In the genomic region with DNA sequence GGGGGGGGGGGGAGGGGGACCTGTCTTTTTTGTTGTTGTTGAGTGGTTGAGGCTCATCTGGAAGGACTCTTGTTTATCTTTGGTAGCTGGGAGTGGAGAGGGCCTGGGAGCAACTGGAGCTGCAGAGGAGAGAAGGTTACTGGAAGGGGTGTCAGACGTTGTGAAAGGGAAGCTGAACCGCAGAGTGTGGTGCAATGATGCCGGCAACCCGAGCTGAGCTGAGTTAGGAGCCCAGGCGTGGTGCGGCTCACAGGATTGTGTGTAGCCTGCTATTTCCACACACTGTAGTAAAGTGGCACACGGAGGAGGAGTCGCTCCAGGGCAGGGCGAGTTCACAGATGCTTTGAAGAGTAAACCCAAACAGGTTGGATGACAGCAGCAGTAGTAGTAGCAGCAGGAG, we compare ENCODE assay signal across 11 mouse cellular contexts. TPM values are rescaled to one million over a fixed set of nuclear protein-coding genes. Genes with fewer than 3 reads are reported as not detected.
DNase-seq lines count a peak whose midpoint lies in the region; ATAC-seq and TF ChIP-seq lines count a peak whose summit lies in the region.
"Had no signal": no experiment of that assay in that cellular context is flagged by ENCODE, and none has a peak within 500 bp of the region (broad histone marks: within the 10 kb centered on the region; RNA-seq: fewer than 3 reads in every experiment).

No protein-coding gene starts in this region.

- no peak for TF ChIP-seq CTCF in intestine, postnatal 0 days (IDR thresholded peaks at IDR 0.05; ENCODE audit: low read depth)

- no peak overlapping the region for H3K27ac ChIP-seq in intestine, embryonic 15.5 days
- H3K27ac ChIP-seq in intestine, postnatal 0 days (ENCODE audit: low read depth, low read length), result no peak overlapping the region
- H3K27ac ChIP-seq in midbrain, embryonic 10.5 days (replicated peaks), result no peak overlapping the region
- H3K27ac ChIP-seq: macrophage had no signal

- H3K4me2 ChIP-seq in intestine, embryonic 15.5 days (replicated peaks), result 0 out of 2 replicates have a peak overlapping the region, but pooled peaks have one; percentile 11
- H3K4me2 ChIP-seq in intestine, postnatal 0 days (replicated peaks; ENCODE audit: low read depth), result no peak overlapping the region

- no peak overlapping the region for H3K4me3 ChIP-seq in intestine, embryonic 15.5 days (replicated peaks)
- no peak overlapping the region for H3K4me3 ChIP-seq in intestine, postnatal 0 days (ENCODE audit: low read depth, low read length)
- no peak overlapping the region for H3K4me3 ChIP-seq in midbrain, embryonic 10.5 days

- no peaks in the 10 kb centered on the region for H3K9me3 ChIP-seq in intestine, embryonic 15.5 days
- no peaks in the 10 kb centered on the region for H3K9me3 ChIP-seq in intestine, postnatal 0 days (ENCODE audit: control insufficient read depth)
- H3K9me3 ChIP-seq in midbrain, embryonic 10.5 days (replicated peaks), result no peaks in the 10 kb centered on the region

- H3K36me3 ChIP-seq in intestine, embryonic 15.5 days, result no peaks in the 10 kb centered on the region
- no peaks in the 10 kb centered on the region for H3K36me3 ChIP-seq in intestine, postnatal 0 days (ENCODE audit: control insufficient read depth, insufficient read depth)
- H3K36me3 ChIP-seq in midbrain, embryonic 10.5 days, result no peaks in the 10 kb centered on the region

- ATAC-seq in intestine, embryonic 15.5 days, result no peak
- no peak for ATAC-seq in intestine, postnatal 0 days
- no peak for ATAC-seq in erythroblast, adult 5-6 weeks (replicated peaks; ENCODE audit: low FRiP score, poor library complexity, severe bottlenecking)

- no peaks in the 10 kb centered on the region for H3K4me1 ChIP-seq in intestine, embryonic 15.5 days (replicated peaks)
- H3K4me1 ChIP-seq in intestine, postnatal 0 days (replicated peaks; ENCODE audit: control insufficient read depth, insufficient read depth, low read length), result no peaks in the 10 kb centered on the region
- H3K4me1 ChIP-seq in midbrain, embryonic 10.5 days, result peaks cover 4% of the 10 kb centered on the region; the same call in 1 of the 2 replicates

- peak; percentile 2 for DNase-seq in adipocyte (ENCODE audit: low spot score)
- peak; percentile 85 for DNase-seq in gastrocnemius, adult 18-20 months (ENCODE audit: low spot score)
- DNase-seq in lung, postnatal 10 days, result peak; percentile 68
- no peak for DNase-seq in midbrain, embryonic 10.5 days (ENCODE audit: low spot score)
- DNase-seq in layer of hippocampus, adult 9-10 months (ENCODE audit: low spot score), result no peak
- DNase-seq: heart, postnatal 10 days had no signal

- no peaks in the 10 kb centered on the region for H3K27me3 ChIP-seq in intestine, embryonic 15.5 days (replicated peaks)
- no peaks in the 10 kb centered on the region for H3K27me3 ChIP-seq in intestine, postnatal 0 days (replicated peaks; ENCODE audit: control insufficient read depth, insufficient read depth, low read length)
- H3K27me3 ChIP-seq in midbrain, embryonic 10.5 days (ENCODE audit: low read depth, poor library complexity, severe bottlenecking), result no peaks in the 10 kb centered on the region
- H3K27me3 ChIP-seq: CH12.LX had no signal

- H3K9ac ChIP-seq in intestine, embryonic 15.5 days, result no peak overlapping the region
- H3K9ac ChIP-seq in intestine, postnatal 0 days (ENCODE audit: low read depth, low read length), result no peak overlapping the region

- WGBS in intestine, embryonic 15.5 days, result 31% methylated on average over 9 of the region's 9 CpGs
- 36% methylated on average over 9 of the region's 9 CpGs for WGBS in intestine, postnatal 0 days
- 62% methylated on average over 9 of the region's 9 CpGs for WGBS in midbrain, embryonic 10.5 days

RNA-seq across cellular contexts. Expression of gene Tmem100, which starts 41.6 kb away (rescaled TPM):
- 14.8 and 16.3 TPM in 2 replicates for polyA plus RNA-seq in intestine, embryonic 15.5 days (2015; fragmentation: Nextera tagmentation; extraction: Ambion mirVana)
- polyA plus RNA-seq in intestine, postnatal 0 days (2015; fragmentation: Nextera tagmentation; extraction: Ambion mirVana), result 11.0 and 11.4 TPM in 2 replicates
- 10 to 100 TPM; 11.9 to 18.9 TPM for total RNA-seq in gastrocnemius, adult 18-20 months (2021)
- polyA plus RNA-seq in midbrain, embryonic 10.5 days (2016; fragmentation: Nextera tagmentation; extraction: Ambion mirVana), result 5.8 and 5.9 TPM in 2 replicates
- total RNA-seq in erythroblast, adult 5-6 weeks (2015; ENCODE audit: low replicate concordance), result not detected in 2 replicates
- total RNA-seq in erythroblast, adult 5-6 weeks (2017; ENCODE audit: low replicate concordance), result not detected in 2 replicates
- polyA plus RNA-seq: macrophage had no signal

Comparison
In these comparisons a context has a peak if more than half of its experiments do, and no peak if none do; other contexts are left out.
1. DNase-seq: peak in adipocyte (single experiment), gastrocnemius, adult 18-20 months (single experiment) and lung, postnatal 10 days (single experiment); none in midbrain, embryonic 10.5 days (single experiment) and layer of hippocampus, adult 9-10 months (single experiment).